Mouse (Mus musculus): Measurements from ENCODE around the gene Gdf7. TPM values are rescaled to one million over a fixed set of nuclear protein-coding genes. Genes with fewer than 3 reads are reported as not detected.
A peak's percentile ranks its signal among the peaks of the same experiment; 100 is the strongest.

Gene Gdf7
- polyA plus RNA-seq (2014; fragmentation: Nextera tagmentation; extraction: Ambion mirVana) = not detected in 2 replicates

GRCm38 (mm10) chr12:8301841-8302431 lies at the start of gene Gdf7:
Gdf7 (minus strand) TSS chr12:8301954.
- peak within 1 kb of the TSS; percentile 74 for H3K4me2 ChIP-seq
- under 1% methylated on average over 50 of the region's 53 CpGs for WGBS
- DNase-seq = peak; percentile 36
- H3K9me3 ChIP-seq (ENCODE audit: low read depth, low read length) = no peaks in the 10 kb centered on the region
- H3K4me1 ChIP-seq (ENCODE audit: insufficient read depth) = no peaks in the 10 kb centered on the region; the same call in 1 of the 2 replicates
- TF ChIP-seq CTCF (IDR thresholded peaks at IDR 0.05; ENCODE audit: low read depth) = peak; percentile 54
- no peak within 1 kb of the TSS for H3K9ac ChIP-seq
- ATAC-seq (ENCODE audit: insufficient read depth) = peak; percentile 51; the same call in 1 of the 2 replicates
- peak within 1 kb of the TSS; percentile 44 for H3K4me3 ChIP-seq (ENCODE audit: low read depth, low read length)
- H3K27me3 ChIP-seq (ENCODE audit: insufficient read depth, low read length) = peaks cover 84% of the 10 kb centered on the region
- no peaks in the 10 kb centered on the region for H3K36me3 ChIP-seq (ENCODE audit: insufficient read depth)
- no peak within 1 kb of the TSS for H3K27ac ChIP-seq (ENCODE audit: low read depth)

- no peaks in the 10 kb centered on the region for H3K27me3 ChIP-seq (ENCODE audit: insufficient read depth, low read length)
- ATAC-seq (ENCODE audit: insufficient read depth) (peak; percentile 41), DNase-seq (peak; percentile 64)
- 22% methylated on average over 4 of the region's 4 CpGs for WGBS
- H3K36me3 ChIP-seq (ENCODE audit: insufficient read depth) = no peaks in the 10 kb centered on the region
- H3K4me3 ChIP-seq (ENCODE audit: low read depth, low read length) = no peak overlapping the region
- H3K4me2 ChIP-seq = no peak overlapping the region
- no peak overlapping the region for H3K9ac ChIP-seq
- H3K27ac ChIP-seq (ENCODE audit: low read depth) = peak overlapping the region; percentile 67
- no peaks in the 10 kb centered on the region for H3K9me3 ChIP-seq (ENCODE audit: low read depth, low read length)
- no peak for TF ChIP-seq CTCF (IDR thresholded peaks at IDR 0.05; ENCODE audit: low read depth)
- peaks cover 20% of the 10 kb centered on the region for H3K4me1 ChIP-seq (ENCODE audit: insufficient read depth)
Observed at GRCm38 (mm10) chr12:8351025-8351903, 49.5 kb upstream of the Gdf7 start.

GRCm38 (mm10) chr12:8348733-8349513 lies 47.2 kb upstream of the Gdf7 start:
- WGBS = 51% methylated on average over 9 of the region's 9 CpGs
- H3K27ac ChIP-seq (ENCODE audit: low read depth) = peak overlapping the region; percentile 79; the same call in 1 of the 2 replicates

GRCm38 (mm10) chr12:8347746-8348462 lies 46.1 kb upstream of the Gdf7 start:
- Histone ChIP-seq H3K4me3 (ENCODE audit: low read depth, low read length) (no peak overlapping the region), H3K36me3 (ENCODE audit: insufficient read depth) (0 out of 2 replicates have a peak, but pooled peaks cover 2% of the 10 kb centered on the region), H3K4me2 (no peak overlapping the region), H3K9ac (no peak overlapping the region), H3K27ac (ENCODE audit: low read depth) (no peak overlapping the region), H3K27me3 (ENCODE audit: insufficient read depth, low read length) (no peaks in the 10 kb centered on the region), H3K4me1 (ENCODE audit: insufficient read depth) (peaks cover 20% of the 10 kb centered on the region), H3K9me3 (ENCODE audit: low read depth, low read length) (no peaks in the 10 kb centered on the region)
- ATAC-seq (ENCODE audit: insufficient read depth) (no peak), DNase-seq (no peak)
- no peak for TF ChIP-seq CTCF (IDR thresholded peaks at IDR 0.05; ENCODE audit: low read depth)
- whole genome bisulfite sequencing = 75% methylated on average over 8 of the region's 8 CpGs

More at GRCm38 (mm10) chr12:8348733-8349513, 47.2 kb upstream of the Gdf7 start:
- no peaks in the 10 kb centered on the region for H3K36me3 ChIP-seq (ENCODE audit: insufficient read depth)
- ATAC-seq (ENCODE audit: insufficient read depth) = no peak; the same call in 1 of the 2 replicates
- no peak overlapping the region; the same call in 1 of the 2 replicates for H3K9ac ChIP-seq
- no peak for TF ChIP-seq CTCF (IDR thresholded peaks at IDR 0.05; ENCODE audit: low read depth)
- no peaks in the 10 kb centered on the region for H3K9me3 ChIP-seq (ENCODE audit: low read depth, low read length)
- DNase-seq = peak; percentile 51
- no peaks in the 10 kb centered on the region for H3K27me3 ChIP-seq (ENCODE audit: insufficient read depth, low read length)
- H3K4me1 ChIP-seq (ENCODE audit: insufficient read depth) = peaks cover 20% of the 10 kb centered on the region
- H3K4me2 ChIP-seq = no peak overlapping the region
- H3K4me3 ChIP-seq (ENCODE audit: low read depth, low read length) = no peak overlapping the region

- Histone ChIP-seq H3K27ac (ENCODE audit: low read depth) (peak overlapping the region; percentile 84), H3K4me1 (ENCODE audit: insufficient read depth) (peaks cover 20% of the 10 kb centered on the region), H3K9ac (no peak overlapping the region; the same call in 1 of the 2 replicates), H3K4me2 (no peak overlapping the region), H3K4me3 (ENCODE audit: low read depth, low read length) (no peak overlapping the region), H3K27me3 (ENCODE audit: insufficient read depth, low read length) (no peaks in the 10 kb centered on the region), H3K9me3 (ENCODE audit: low read depth, low read length) (no peaks in the 10 kb centered on the region), H3K36me3 (ENCODE audit: insufficient read depth) (peaks cover 19% of the 10 kb centered on the region; the same call in 1 of the 2 replicates)
- DNase-seq = no peak
- no peak for ATAC-seq (ENCODE audit: insufficient read depth)
- TF ChIP-seq CTCF (IDR thresholded peaks at IDR 0.05; ENCODE audit: low read depth) = no peak
- 88% methylated on average over 5 of the region's 5 CpGs for WGBS
Observed at GRCm38 (mm10) chr12:8345539-8345938, 43.8 kb upstream of the Gdf7 start.

GRCm38 (mm10) chr12:8344897-8345296 lies 43.1 kb upstream of the Gdf7 start:
- peak overlapping the region; percentile 22; the same call in 1 of the 2 replicates for H3K9ac ChIP-seq
- H3K4me1 ChIP-seq (ENCODE audit: insufficient read depth) = peaks cover 15% of the 10 kb centered on the region
- H3K9me3 ChIP-seq (ENCODE audit: low read depth, low read length) = no peaks in the 10 kb centered on the region
- no peak for TF ChIP-seq CTCF (IDR thresholded peaks at IDR 0.05; ENCODE audit: low read depth)
- DNase-seq (peak; percentile 73), ATAC-seq (ENCODE audit: insufficient read depth) (peak; percentile 18; the same call in 1 of the 2 replicates)
- WGBS = 53% methylated on average over 9 of the region's 9 CpGs
- no peaks in the 10 kb centered on the region for H3K27me3 ChIP-seq (ENCODE audit: insufficient read depth, low read length)
- peak overlapping the region; percentile 3; the same call in 1 of the 2 replicates for H3K4me2 ChIP-seq
- no peak overlapping the region for H3K4me3 ChIP-seq (ENCODE audit: low read depth, low read length)
- H3K36me3 ChIP-seq (ENCODE audit: insufficient read depth) = peaks cover 22% of the 10 kb centered on the region; the same call in 1 of the 2 replicates
- H3K27ac ChIP-seq (ENCODE audit: low read depth) = peak overlapping the region; percentile 84
